Mouse (Mus musculus): ENCODE measurements around the gene Bcl9l. TPM values are rescaled to one million over a fixed set of nuclear protein-coding genes. Genes with fewer than 3 reads are reported as not detected.
A peak's percentile ranks its signal among the peaks of the same experiment; 100 is the strongest.

Gene Bcl9l
- total RNA-seq, 4 experiments from 2014 or later = 36.4 to 43.8 (median 41.7) TPM

- DNase-seq (ENCODE audit: low spot score in 2 of 2) = no peak
Observed at GRCm38 (mm10) chr9:44483041-44483509, 450 bp downstream of the Bcl9l start.

GRCm38 (mm10) chr9:44483510-44484044 lies 952 bp downstream of the Bcl9l start:
- peak in 1 of 2 experiments; percentile 77 for DNase-seq (ENCODE audit: low spot score in 2 of 2)

- no peak for DNase-seq (ENCODE audit: low spot score in 2 of 2)
Observed at GRCm38 (mm10) chr9:44484311-44485104, 1.9 kb downstream of the Bcl9l start.

GRCm38 (mm10) chr9:44485105-44485515 lies 2.5 kb downstream of the Bcl9l start:
- DNase-seq (ENCODE audit: low spot score in 2 of 2) = no peak

- peak in 1 of 2 experiments; percentile 34 for DNase-seq (ENCODE audit: low spot score in 2 of 2)
Observed at GRCm38 (mm10) chr9:44485516-44486161, 3.0 kb downstream of the Bcl9l start.

GRCm38 (mm10) chr9:44486335-44486734 lies 3.7 kb downstream of the Bcl9l start:
- DNase-seq (ENCODE audit: low spot score in 2 of 2) = peak in 1 of 2 experiments; percentile 68

GRCm38 (mm10) chr9:44486741-44487421 lies 4.3 kb downstream of the Bcl9l start:
- peak in 1 of 2 experiments; percentile 33 for DNase-seq (ENCODE audit: low spot score in 2 of 2)

- peak in 1 of 2 experiments; percentile 86 for DNase-seq (ENCODE audit: low spot score in 2 of 2)
Observed at GRCm38 (mm10) chr9:44487441-44487840, 4.8 kb downstream of the Bcl9l start.

- peak in 1 of 2 experiments; percentile 16 for DNase-seq (ENCODE audit: low spot score in 2 of 2)
Observed at GRCm38 (mm10) chr9:44488416-44488815, 5.8 kb downstream of the Bcl9l start.

GRCm38 (mm10) chr9:44488855-44489381 lies 6.3 kb downstream of the Bcl9l start:
- DNase-seq (ENCODE audit: low spot score in 2 of 2) = peak in 1 of 2 experiments; percentile 59

GRCm38 (mm10) chr9:44489651-44490085 lies 7.0 kb downstream of the Bcl9l start:
- DNase-seq (ENCODE audit: low spot score in 2 of 2) = peak in 1 of 2 experiments; percentile 22

- DNase-seq (ENCODE audit: low spot score in 2 of 2) = peak in 1 of 2 experiments; percentile 27
Observed at GRCm38 (mm10) chr9:44490086-44490967, 7.7 kb downstream of the Bcl9l start.

- no peak for DNase-seq (ENCODE audit: low spot score in 2 of 2)
Observed at GRCm38 (mm10) chr9:44491351-44491750, 8.7 kb downstream of the Bcl9l start.

- peak in 1 of 2 experiments; percentile 71 for DNase-seq (ENCODE audit: low spot score in 2 of 2)
Observed at GRCm38 (mm10) chr9:44492631-44493461, 10.2 kb downstream of the Bcl9l start.

GRCm38 (mm10) chr9:44494261-44494862 lies 11.7 kb downstream of the Bcl9l start:
- DNase-seq (ENCODE audit: low spot score in 2 of 2) = peak in 1 of 2 experiments; percentile 68

- peak in 1 of 2 experiments; percentile 65 for DNase-seq (ENCODE audit: low spot score in 2 of 2)
Observed at GRCm38 (mm10) chr9:44494863-44495809, 12.5 kb downstream of the Bcl9l start.

GRCm38 (mm10) chr9:44495810-44496344 lies 13.3 kb downstream of the Bcl9l start:
- no peak for DNase-seq (ENCODE audit: low spot score in 2 of 2)

Data from gastrocnemius, adult 8-10 months (tissue).